Mouse (Mus musculus): Measurements from ENCODE around the gene Rara.

The Rara gene

DNA sequence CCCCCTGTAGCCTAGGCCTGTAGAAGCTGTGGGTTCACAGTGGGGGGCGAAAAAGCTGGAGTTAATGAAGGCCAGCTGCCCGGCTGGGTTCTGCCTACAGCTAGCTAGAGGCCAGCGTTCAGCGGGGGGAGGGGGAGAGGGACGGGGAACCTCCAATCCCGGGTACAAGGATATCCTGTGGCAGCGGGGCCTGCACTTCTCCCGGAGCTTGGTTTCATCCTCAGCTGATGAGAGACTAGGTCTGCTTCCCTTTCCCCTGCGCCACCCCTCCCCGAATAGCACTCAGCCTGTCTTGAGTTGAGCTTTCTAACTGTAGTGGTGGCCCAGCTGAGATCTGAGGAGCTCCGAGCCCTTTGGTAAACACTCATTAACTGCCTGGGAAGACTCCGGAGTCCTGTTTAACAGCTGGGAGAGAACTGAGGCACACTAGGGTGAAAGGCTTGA is 1.7 kb upstream of the Rara start:
- Histone ChIP-seq H3K27me3 (ENCODE audit: insufficient read depth, low read length) (peaks cover 31% of the 10 kb centered on the region), H3K4me3 (replicated peaks; ENCODE audit: low read length) (peak overlapping the region; percentile 59), H3K4me1 (replicated peaks; ENCODE audit: low read depth, low read length) (peaks cover 93% of the 10 kb centered on the region), H3K9me3 (ENCODE audit: low read length) (no peaks in the 10 kb centered on the region), H3K36me3 (ENCODE audit: insufficient read depth, low read length) (peaks cover 33% of the 10 kb centered on the region)
- no peak for TF ChIP-seq NANOG (IDR thresholded peaks at IDR 0.05; ENCODE audit: borderline replicate concordance, low read length)
- no peak for TF ChIP-seq CTCF (conservative IDR thresholded peaks at IDR 0.05; ENCODE audit: low read length)
- TF ChIP-seq POU5F1 (IDR thresholded peaks at IDR 0.05; ENCODE audit: borderline replicate concordance, low read length): no peak

DNA sequence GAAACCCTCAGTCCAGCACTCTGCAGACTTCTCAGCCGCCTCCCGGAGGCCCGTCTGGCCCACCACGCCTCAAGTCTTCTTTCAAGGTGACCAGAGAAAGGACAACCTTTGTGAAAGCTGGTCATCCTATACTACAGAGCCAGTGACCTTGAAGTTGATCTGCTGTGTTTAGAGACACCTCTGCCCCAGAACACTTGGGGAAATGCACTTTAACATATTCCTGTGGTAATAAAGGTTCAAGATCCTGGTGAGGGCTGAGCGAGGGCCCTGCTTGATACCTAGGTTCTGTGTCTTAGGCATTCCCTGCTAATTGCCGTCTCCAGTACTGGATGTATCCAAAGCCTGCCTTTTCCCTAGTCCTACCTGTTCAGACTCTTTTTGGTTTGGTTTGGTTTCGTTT is 1.1 kb upstream of the Rara start:
- no peak for TF ChIP-seq NANOG (IDR thresholded peaks at IDR 0.05; ENCODE audit: borderline replicate concordance, low read length)
- TF ChIP-seq CTCF (conservative IDR thresholded peaks at IDR 0.05; ENCODE audit: low read length): no peak
- TF ChIP-seq POU5F1 (IDR thresholded peaks at IDR 0.05; ENCODE audit: borderline replicate concordance, low read length): no peak
- Histone ChIP-seq H3K4me3 (replicated peaks; ENCODE audit: low read length) (peak overlapping the region; percentile 59), H3K27me3 (ENCODE audit: insufficient read depth, low read length) (peaks cover 38% of the 10 kb centered on the region), H3K4me1 (replicated peaks; ENCODE audit: low read depth, low read length) (peaks cover 97% of the 10 kb centered on the region), H3K36me3 (ENCODE audit: insufficient read depth, low read length) (peaks cover 26% of the 10 kb centered on the region), H3K9me3 (ENCODE audit: low read length) (no peaks in the 10 kb centered on the region)

DNA sequence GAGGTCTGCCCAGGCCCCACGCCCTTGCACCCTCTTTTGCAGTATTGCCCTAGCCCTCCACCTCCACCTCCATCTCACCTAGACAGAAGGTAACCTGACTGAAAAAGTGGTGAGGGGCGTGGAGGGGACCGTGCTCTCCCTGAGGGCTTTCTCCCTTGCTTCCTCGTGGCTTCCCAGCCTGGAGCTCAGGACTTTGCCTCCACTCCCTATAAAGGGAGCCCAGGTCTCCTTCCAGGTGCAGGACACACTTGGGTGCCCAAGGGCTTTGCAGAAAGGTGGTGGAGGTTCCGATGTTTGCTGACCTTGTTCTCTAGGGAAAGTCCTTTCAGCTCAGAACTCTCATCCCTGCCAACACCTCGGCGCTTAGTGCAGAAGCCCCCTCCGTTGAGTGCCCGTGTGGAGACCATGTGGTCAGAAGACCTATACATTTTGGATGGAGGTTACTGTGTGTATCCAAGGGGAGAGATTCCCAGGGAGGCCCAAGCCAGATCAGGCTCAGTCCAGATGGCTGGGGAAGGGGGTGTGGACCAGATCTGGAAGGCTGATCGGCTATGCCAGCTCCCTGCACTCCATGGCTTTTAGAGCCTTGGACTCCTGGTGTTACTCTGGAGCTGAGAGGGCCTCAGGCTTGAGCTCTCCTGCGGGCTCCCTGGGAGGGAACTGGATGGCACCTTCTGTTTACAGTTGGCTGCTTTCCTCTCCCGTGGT is 722 bp downstream of the Rara start:
- H3K4me3 ChIP-seq (replicated peaks; ENCODE audit: low read length): peak overlapping the region; percentile 71

DNA sequence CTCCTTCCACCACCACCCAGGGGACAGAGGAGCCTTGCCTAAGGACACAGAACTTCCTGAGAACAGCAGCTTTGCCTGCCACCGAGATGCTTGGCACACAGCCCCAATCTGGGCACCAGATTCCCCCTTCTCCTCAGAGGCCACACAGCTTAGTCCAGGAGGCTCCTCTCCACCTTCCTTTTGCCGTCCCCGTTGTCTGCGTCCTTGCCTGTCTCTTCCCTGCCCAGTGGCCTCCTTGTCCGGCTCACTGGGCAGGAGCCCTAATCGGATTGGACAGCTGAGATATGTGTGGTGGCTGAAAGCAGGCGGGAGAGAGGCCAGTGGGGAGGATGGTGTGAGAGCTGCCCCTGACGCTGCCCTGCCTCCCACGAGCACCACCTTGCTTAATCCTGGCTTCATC is 1.9 kb downstream of the Rara start:
- TF ChIP-seq POU5F1 (IDR thresholded peaks at IDR 0.05; ENCODE audit: borderline replicate concordance, low read length) (no peak), CTCF (conservative IDR thresholded peaks at IDR 0.05; ENCODE audit: low read length) (no peak), NANOG (IDR thresholded peaks at IDR 0.05; ENCODE audit: borderline replicate concordance, low read length) (no peak)
- Histone ChIP-seq H3K36me3 (ENCODE audit: insufficient read depth, low read length) (no peaks in the 10 kb centered on the region), H3K4me3 (replicated peaks; ENCODE audit: low read length) (no peak overlapping the region), H3K4me1 (replicated peaks; ENCODE audit: low read depth, low read length) (peaks cover 99% of the 10 kb centered on the region), H3K9me3 (ENCODE audit: low read length) (no peaks in the 10 kb centered on the region), H3K27me3 (ENCODE audit: insufficient read depth, low read length) (peaks cover 54% of the 10 kb centered on the region)

More for the DNA sequence above, 722 bp downstream of the Rara start:
- Histone ChIP-seq H3K4me1 (replicated peaks; ENCODE audit: low read depth, low read length) (peaks cover 99% of the 10 kb centered on the region), H3K9me3 (ENCODE audit: low read length) (no peaks in the 10 kb centered on the region), H3K36me3 (ENCODE audit: insufficient read depth, low read length) (peaks cover 9% of the 10 kb centered on the region), H3K27me3 (ENCODE audit: insufficient read depth, low read length) (peaks cover 46% of the 10 kb centered on the region)
- TF ChIP-seq POU5F1 (IDR thresholded peaks at IDR 0.05; ENCODE audit: borderline replicate concordance, low read length): no peak
- TF ChIP-seq NANOG (IDR thresholded peaks at IDR 0.05; ENCODE audit: borderline replicate concordance, low read length): no peak
- TF ChIP-seq CTCF (conservative IDR thresholded peaks at IDR 0.05; ENCODE audit: low read length): no peak

DNA sequence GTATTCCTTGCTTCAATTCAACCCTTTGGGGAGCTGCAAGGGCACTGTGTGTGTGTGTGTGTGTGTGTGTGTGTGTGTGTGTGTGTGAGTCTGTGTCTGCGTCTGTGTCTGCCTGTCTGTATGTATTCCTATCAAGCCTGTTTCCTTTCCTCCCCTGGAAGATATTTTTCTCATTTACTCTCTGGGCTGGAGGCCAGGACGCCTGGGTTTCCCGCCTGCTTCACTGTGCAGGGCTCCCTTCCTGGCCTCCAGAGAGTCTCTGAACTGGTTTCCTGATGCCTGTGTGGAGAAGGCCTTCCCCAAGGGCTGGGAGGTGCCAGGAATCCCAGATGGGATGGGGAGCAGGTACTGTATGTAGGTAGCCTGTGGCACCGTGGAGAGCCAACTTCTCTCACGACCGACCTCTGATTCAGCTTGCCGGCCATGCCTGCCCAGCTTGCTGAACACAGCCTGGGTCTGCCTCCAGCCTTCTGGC is 2.5 kb downstream of the Rara start:
- H3K27me3 ChIP-seq (ENCODE audit: insufficient read depth, low read length): peaks cover 60% of the 10 kb centered on the region
- H3K4me3 ChIP-seq (replicated peaks; ENCODE audit: low read length): no peak overlapping the region
- H3K9me3 ChIP-seq (ENCODE audit: low read length): no peaks in the 10 kb centered on the region
- no peak for TF ChIP-seq NANOG (IDR thresholded peaks at IDR 0.05; ENCODE audit: borderline replicate concordance, low read length)
- TF ChIP-seq POU5F1 (IDR thresholded peaks at IDR 0.05; ENCODE audit: borderline replicate concordance, low read length): no peak
- TF ChIP-seq CTCF (conservative IDR thresholded peaks at IDR 0.05; ENCODE audit: low read length): no peak
- H3K4me1 ChIP-seq (replicated peaks; ENCODE audit: low read depth, low read length): peaks cover 99% of the 10 kb centered on the region
- H3K36me3 ChIP-seq (ENCODE audit: insufficient read depth, low read length): no peaks in the 10 kb centered on the region

DNA sequence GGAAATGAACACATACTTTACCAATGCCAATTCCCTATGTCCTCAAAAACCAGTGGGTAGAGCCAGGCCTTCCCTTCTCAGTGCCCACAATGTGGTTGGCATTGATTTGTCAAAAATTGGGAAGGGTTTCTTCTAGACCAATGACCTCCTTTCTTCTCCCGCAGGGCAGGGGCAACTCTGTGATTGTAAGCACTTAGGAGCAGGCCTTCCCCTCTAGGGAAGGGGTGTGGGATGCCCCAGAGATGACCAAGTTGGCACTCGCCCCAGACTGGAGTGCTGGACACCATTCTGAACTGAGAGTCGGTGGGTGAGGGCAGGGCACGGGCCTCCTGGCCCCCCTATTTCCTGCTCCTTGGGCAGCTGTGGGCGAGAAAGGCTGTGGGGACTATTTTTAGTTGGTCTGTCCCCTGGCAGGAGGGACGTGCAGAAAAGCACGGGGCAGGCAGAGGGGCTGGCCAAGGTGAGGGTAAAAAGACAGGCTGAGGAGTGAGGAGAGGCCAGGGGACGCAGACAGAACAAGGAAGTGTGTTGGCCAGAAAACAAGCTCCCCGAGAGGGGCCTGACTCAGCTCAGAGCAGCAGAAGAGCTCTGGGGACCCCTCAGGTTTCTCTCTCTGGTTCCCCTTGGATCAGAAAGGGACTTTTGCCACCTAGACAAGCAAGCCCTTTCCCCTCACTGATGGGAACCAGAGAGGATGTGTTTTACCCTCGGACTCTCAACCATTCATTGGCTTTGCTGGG is 3.3 kb downstream of the Rara start:
- Histone ChIP-seq H3K27me3 (ENCODE audit: insufficient read depth, low read length) (peaks cover 66% of the 10 kb centered on the region), H3K9me3 (ENCODE audit: low read length) (no peaks in the 10 kb centered on the region), H3K4me1 (replicated peaks; ENCODE audit: low read depth, low read length) (peaks cover 99% of the 10 kb centered on the region), H3K4me3 (replicated peaks; ENCODE audit: low read length) (no peak overlapping the region), H3K36me3 (ENCODE audit: insufficient read depth, low read length) (no peaks in the 10 kb centered on the region)
- TF ChIP-seq NANOG (IDR thresholded peaks at IDR 0.05; ENCODE audit: borderline replicate concordance, low read length) (no peak), POU5F1 (IDR thresholded peaks at IDR 0.05; ENCODE audit: borderline replicate concordance, low read length) (no peak), CTCF (conservative IDR thresholded peaks at IDR 0.05; ENCODE audit: low read length) (no peak)

DNA sequence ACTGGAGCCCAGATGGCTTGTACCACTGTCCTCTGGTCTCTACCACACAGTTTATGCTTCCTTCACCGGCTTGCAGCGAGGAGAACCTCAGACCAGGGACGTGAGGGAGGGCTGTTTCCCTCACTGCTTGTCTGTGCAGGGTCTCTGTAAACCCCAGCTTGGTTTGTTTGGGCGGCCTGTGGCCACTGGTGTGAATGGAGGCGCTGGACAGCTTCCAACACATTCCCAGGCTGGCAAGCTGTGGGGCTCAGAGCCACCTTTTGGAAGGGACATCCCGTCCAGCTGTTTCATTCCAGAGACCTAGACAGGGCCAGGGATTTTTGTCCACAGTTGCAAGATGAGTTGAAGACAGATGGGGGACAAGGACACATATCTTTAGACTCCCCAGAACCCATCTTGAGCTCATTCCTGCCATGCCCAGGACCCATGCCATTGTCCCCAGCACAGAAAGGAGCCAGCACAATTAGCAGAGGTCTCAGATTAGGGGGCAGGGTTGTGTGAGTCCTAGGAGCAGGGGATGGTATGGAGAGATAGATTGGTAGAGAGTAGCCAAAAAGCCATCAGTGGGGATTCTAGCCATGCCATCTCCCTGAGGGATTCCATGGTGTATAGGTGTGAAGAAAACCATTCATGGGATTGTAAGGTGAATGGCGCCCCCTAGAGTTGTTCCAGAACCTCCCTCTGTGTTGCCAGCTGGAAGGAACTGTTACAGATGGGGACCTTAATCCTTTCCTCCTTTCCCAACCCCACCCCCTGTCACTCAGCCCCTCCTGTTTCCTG is 4.1 kb downstream of the Rara start:
- TF ChIP-seq NANOG (IDR thresholded peaks at IDR 0.05; ENCODE audit: borderline replicate concordance, low read length): no peak
- peak; percentile 34 for TF ChIP-seq CTCF (conservative IDR thresholded peaks at IDR 0.05; ENCODE audit: low read length)
- no peak for TF ChIP-seq POU5F1 (IDR thresholded peaks at IDR 0.05; ENCODE audit: borderline replicate concordance, low read length)

More for the DNA sequence above, 4.1 kb downstream of the Rara start:
- no peaks in the 10 kb centered on the region for H3K9me3 ChIP-seq (ENCODE audit: low read length)
- H3K27me3 ChIP-seq (ENCODE audit: insufficient read depth, low read length): peaks cover 74% of the 10 kb centered on the region
- H3K4me3 ChIP-seq (replicated peaks; ENCODE audit: low read length): no peak overlapping the region
- H3K36me3 ChIP-seq (ENCODE audit: insufficient read depth, low read length): no peaks in the 10 kb centered on the region
- peaks cover 99% of the 10 kb centered on the region for H3K4me1 ChIP-seq (replicated peaks; ENCODE audit: low read depth, low read length)

Data from E14TG2a.4 (cell line).